Mouse (Mus musculus): ENCODE measurements around the gene Entpd5. TPM values are rescaled to one million over a fixed set of nuclear protein-coding genes. Genes with fewer than 3 reads are reported as not detected.
A peak's percentile ranks its signal among the peaks of the same experiment; 100 is the strongest.
"Not testable (repeated sequence)": the region's sequence is repeated elsewhere in the genome, so short reads cannot be mapped to it uniquely, and the experiment has no call there.

The Entpd5 gene
- polyA plus RNA-seq, 1 experiment = 13.7 TPM

DNA sequence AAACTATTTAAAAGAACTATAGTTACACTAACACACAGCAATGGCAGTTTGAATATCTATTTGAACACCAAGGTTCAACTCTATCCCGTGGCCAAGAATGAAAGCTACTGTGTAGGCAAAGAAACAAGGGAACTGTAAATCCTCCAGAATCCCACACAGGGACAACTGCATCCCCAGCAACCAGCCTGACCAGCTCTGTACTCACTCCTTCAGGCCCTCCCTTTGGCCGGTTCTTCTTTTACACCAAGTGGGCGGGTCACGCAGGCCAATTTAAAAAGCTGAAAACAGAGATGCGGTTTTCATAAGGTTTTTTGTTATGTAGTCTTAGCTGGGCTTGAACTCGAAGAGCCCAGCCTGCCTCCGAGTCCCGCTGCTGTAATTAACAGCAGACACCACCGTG is 9.7 kb downstream of the Entpd5 start:
- DNase-seq (ENCODE audit: low read depth) = no peak

DNA sequence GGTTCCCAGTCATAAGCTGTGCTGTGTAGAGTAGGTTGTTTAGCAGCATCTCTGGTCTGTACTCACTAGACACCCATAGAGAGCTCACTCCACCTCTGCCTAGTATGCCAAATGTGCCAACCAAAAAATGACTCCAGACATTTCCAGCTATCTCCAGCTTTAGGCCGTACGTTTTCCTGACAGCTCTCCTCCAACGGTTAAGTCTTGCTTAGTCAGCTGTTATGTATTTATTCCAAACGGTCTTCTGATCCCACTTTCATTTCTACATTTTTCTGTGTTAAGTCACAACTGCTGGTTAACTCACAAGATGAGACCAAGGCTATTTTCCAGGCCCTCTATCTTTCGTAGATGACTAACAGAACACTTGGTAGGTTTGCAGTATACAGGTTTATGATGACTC is 10.2 kb downstream of the Entpd5 start:
- DNase-seq (ENCODE audit: low read depth) = no peak

DNA sequence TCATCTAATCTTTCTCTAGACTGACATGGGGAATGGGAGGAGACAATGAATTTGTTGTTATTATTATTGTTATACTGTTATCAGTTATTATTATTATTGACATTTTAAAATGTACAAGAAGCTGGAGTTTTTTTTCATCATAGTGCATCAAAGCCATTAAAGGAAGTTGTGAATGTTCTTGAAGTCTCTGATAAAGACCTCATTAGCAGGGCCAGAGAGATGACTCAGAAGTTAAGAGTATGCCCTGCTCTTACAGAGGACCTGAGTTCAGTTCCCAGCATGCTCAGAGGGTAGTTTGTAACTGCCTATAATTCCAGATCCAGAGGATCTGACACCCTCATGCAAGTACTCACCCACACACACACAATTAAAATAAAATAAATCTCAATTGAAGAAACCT is 11.1 kb downstream of the Entpd5 start:
- DNase-seq (ENCODE audit: low read depth) = no peak

DNA sequence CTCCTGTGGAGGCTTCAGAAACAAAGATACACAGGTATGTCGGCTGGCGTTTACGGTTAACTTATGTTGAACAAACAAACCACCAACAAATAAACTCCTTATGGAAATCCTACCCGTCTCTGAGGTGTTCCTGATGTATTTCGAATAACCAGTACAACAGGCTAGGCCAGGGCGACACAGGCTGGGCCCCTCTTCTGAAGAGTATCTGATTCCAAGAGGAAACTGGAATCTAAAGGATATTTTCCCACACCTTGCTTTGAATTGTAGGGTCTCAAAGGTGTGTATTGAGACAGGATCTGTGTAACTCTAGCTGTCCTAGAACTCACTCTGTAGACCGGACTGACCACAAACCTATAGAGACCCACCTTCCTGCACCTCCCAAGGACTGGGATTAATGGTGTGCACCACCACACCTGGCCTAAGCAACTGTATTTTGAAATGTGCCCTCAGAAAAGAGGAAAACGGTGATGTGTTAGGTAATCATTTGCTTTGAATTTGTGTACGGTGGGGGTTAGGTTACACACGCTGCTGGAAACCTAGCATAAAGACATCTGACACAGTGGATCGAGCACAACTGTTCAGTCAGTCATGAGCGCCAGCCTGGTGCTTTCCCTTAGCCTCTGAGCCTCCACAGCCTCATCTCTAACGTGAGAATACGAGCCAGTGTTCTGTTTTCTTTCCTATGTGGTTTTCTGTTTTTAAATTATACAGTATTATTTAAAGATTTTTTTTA is 11.7 kb downstream of the Entpd5 start:
- DNase-seq (ENCODE audit: low read depth) = no peak

DNA sequence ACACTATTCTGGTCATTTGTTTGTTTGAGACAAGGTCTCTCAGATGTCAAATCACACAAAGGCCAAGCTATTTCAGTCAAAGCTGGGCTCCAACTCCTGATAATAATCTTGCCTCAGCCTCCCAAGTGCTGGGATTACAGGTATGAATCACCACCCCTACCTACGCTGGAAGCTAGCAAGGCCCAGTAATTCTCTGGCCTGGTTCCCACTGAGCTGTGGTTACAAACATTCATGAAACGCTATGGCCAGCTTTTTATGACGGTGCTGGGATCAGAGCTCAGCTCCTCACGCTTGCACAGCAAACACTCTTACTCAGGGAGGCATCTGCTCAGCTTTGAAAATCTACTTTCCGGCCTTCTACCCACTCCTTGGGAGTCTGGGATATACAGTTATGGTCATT is 15.0 kb downstream of the Entpd5 start:
- DNase-seq (ENCODE audit: low read depth) = no peak

DNA sequence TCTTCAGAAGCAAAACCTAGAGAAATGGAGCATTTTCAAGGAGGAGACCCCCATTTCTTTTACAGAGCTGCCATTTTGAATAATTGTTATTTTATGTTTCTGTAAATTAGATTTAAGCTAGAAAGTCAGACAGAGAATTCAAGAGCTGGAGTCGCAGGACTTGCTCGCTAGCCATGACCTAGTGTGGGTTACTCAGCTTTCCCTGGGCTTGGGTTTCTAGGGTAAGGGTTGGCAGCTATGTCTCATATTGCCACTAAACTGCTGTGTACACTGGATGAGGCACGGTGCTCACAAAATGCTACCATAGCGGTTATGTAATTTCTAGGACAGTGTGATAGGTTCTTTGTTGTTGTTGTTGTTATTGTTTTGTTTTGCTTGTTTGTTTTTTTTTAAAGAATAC is 16.1 kb downstream of the Entpd5 start:
- DNase-seq (ENCODE audit: low read depth) = no peak

DNA sequence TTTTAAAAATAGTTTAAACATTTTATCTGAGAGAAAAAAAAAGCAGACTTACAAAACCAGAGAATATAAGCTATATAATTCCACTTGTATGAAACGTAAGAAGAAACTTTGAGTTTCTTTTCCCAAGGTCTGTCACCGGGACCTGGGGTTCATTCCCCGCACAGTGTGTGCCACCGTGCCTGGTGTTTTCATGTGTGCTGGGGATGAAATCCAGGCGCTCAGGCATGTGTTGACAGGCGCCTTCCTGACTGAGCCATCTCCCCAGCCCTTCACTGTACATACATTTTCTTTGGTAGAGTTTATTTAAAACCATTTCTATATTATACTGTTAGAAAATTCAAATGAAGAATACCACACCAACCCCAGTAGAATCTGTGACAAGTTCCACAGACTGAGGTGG is 18.5 kb downstream of the Entpd5 start:
- DNase-seq (ENCODE audit: low read depth) = no peak

DNA sequence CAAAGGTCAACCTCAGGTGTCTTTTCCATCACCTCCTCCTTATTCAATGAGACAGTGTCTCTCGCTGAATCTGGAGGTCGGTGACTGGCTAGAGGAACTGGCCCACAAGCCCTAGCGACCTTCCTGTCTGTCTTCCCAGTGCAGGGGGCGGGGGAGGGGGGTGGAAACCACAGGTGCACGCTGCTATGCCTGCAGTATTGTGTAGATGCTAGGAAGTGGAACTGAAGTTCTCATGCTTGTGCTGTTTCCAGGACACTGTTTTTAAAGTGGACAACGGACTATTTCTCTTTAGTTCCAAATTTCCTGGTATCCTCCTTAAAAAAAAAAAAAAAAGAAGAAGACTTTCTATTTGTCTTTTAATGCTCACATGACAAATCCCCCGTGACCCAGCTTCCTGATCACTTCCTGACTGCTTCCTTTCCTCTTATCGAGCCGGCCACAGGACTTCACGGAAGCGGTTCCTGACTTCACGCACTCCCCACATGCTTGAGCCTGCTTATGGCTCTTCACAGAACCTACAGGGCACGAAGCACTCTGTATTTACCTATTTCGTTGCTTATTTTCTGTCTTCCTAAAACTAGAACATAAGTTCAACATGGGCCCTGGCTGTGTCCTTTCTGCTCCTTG is 19.9 kb downstream of the Entpd5 start:
- no peak for DNase-seq (ENCODE audit: low read depth)

DNA sequence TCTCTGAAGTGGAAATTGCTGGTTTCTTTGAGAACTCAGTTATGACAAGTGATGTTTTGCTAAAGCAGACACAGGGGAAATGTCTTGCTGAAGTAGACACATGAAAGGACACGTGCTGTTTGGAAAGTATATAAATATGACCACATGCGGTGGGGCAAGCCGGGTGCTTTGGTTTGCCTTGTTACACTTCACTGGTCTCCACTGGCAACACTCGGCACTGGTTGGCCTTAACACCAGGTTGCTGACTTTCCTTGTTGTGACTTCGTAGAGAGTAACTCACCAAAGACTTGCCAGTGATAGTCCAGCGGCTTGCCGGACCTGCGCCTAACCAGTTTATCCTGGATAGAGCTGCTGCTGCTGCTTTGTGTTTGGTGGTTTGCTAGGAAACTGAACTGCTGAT is 20.7 kb downstream of the Entpd5 start:
- no peak for DNase-seq (ENCODE audit: low read depth)

DNA sequence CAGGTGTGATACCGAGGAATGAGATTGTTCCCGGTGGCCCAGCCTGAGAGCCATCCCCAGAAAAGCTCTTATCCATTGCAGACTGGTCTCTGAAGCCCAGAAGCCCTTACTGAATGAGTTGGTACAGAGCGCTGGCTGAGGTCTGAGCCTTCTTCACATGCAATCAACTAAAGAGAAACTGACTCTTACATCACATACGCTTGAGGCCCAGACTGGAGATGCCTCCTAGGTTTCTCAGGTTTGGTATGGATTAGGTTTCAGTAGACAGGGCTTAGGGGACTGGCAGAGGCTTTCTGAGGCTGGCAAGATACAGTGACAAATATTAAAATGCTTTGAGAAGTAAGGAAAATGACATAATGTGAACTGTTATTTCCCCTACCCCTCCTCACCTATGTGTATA is 23.4 kb downstream of the Entpd5 start:
- DNase-seq (ENCODE audit: low read depth) = no peak

DNA sequence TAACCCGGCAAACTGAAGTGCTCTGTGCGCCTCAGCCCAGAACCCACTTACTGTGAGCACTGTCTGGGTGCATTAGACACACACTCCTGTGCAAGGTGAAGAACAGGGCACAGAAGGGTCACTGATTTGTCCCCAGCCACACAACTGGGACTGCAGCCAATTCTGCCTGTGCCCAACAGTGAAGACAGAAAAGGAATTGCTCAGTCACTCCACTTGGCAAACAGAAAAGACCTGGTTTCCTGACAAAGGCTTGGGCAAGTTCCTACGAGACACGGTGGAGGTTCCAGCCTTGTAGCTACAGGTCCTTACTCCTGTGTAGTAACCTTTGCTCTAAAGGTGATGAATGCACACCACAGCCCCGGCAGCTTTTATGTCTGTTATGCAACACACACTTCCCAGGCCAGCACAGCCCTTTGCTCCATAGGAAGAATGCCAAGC is 24.2 kb downstream of the Entpd5 start:
- peak; percentile 99 for DNase-seq (ENCODE audit: low read depth)

DNA sequence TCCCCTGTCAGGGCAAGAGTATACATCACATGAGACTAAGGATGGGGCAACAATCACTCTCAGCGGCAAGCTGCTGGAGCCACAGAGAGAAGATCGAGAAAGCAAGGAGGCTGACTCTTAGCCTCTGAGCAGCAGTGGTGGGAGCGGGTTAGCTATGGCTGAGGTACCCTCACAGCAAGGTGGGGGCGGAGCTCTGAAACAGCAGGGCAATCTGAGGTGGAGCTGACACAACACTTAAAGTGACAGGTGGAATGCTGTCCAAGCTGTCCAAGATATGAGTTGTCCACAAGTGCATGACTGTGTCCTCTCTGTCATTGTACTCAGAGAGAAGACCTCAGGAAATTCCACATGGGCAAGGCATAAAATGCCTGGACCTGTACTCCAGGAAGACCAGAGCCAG is 26.5 kb downstream of the Entpd5 start:
- no peak for DNase-seq (ENCODE audit: low read depth)

DNA sequence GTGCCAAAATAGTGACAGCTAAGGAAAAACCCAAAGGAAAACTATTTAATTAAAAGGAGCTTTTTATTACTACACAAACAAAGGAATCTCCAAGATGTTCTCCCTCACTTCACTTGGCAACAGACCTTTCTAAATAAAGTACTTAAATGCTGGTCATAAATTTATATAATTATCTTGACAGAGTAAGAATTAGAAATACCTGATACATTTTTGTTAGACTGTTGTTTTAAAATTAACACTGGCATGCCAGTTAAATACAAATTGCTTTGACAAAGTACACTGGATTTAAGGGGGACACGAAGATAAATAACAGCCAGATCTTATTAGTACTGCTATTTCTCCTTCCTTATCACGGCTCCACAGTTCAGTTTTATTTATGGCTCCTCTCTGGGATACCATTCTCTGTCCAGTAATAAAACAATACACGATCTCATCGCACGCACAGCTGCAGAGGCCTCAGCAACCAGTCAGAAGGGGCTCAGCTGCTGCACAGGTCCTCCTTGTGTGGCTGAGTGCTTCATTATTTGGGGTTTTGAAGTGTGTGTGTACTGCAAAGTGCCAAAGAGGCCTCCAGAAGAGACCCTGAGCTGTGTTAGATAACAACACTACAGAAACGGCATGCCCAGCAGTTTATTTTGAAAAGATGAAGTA is 34.9 kb downstream of the Entpd5 start:
- DNase-seq (ENCODE audit: low read depth) = no peak

DNA sequence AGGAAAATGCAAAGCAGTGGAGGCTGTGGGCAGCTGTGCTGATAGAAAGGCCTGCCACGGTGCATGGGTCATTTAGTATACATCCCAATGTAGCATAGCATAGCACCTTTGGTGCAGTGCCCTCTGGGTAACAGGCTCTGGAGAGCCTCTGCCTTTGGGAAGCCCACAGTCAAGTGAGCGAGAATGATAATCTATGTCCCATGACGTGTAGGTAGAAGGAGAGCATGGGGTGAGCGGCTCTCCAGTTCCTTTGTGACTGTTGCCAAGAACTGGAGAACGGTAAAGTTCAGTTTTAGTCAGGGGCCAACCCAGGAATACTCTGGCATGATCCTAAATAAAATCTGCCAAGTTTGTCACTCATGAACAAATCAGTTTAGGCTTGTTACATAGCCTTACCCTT is 37.2 kb downstream of the Entpd5 start:
- no peak for DNase-seq (ENCODE audit: low read depth)

DNA sequence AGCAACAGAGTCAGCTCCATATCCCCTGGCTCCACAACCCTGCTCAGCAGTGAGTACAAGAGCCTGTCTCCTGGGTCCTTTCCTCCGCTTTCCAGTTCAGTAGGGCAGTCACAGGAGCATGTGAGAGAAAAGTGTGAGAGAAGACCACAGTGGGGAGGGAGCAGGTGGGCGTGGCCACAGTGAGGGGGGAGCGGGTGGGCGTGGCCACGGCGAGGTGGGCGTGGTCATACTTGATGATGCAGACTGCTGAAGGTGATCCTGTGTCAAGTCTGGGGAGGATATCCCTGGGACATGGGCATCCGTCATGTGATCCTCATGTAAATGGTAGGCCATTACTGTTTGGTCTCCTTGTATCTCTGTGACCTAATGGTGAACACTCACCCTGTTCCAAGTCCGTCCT is 41.9 kb downstream of the Entpd5 start:
- DNase-seq (ENCODE audit: low read depth) = no peak

DNA sequence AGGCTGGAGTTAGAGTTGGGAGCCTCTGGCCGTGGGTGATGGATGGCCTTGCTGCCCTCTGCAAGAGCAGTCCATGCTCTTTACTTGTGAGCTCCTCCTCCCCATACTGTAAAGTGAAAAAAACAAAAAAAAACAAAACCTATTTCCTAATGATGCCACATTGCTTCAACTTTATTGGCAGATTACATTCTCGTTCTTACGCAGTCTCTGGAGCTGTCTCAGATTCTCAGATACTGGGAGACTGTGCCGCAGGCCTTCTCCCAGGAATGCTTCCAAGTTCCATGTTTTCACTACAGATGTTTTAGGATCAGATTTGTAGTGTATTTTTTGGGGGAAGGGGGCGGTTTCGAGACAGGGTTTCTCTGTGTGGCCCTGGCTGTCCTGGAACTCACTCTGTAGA is 43.7 kb downstream of the Entpd5 start:
- peak; percentile 93 for DNase-seq (ENCODE audit: low read depth)

DNA sequence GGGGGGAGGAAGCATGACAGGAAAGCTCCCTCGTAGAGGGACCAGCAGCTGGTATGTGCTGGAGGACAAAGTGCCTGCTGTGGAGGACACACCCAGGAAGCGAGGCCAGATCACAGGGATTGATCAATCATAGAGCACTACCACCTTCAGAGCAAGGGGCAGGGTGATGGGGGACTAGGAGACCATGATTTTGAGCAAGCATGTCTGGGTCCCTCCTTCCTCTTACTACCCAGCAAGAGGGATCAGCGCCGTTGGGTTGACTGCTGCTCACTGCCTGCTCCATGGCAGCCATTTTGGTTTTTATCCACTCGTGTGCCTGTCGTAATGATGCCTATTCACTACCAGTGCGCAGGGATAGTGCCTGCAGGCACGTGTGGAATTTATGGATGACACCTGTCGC is 44.5 kb downstream of the Entpd5 start:
- DNase-seq (ENCODE audit: low read depth) = no peak

DNA sequence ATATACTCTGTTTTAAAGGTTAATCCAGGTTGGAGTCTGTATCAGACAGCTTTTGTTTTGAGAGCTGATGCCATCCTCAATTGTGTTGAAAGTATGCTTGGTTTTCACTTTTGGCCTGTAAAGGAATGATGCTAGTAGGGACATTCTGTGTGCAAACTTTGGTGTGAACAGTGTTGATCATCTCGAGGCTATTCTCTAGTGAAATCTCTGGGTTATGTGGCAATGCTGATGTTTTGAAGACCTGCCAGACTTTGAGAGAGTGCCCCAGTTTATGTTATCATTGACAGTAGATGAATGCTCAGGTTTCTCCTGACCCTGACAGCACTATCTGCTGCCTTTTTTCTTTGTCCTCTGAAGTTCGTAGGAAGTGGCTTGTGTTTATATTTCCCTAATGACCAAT is 46.0 kb downstream of the Entpd5 start:
- DNase-seq (ENCODE audit: low read depth) = peak; percentile 90

DNA sequence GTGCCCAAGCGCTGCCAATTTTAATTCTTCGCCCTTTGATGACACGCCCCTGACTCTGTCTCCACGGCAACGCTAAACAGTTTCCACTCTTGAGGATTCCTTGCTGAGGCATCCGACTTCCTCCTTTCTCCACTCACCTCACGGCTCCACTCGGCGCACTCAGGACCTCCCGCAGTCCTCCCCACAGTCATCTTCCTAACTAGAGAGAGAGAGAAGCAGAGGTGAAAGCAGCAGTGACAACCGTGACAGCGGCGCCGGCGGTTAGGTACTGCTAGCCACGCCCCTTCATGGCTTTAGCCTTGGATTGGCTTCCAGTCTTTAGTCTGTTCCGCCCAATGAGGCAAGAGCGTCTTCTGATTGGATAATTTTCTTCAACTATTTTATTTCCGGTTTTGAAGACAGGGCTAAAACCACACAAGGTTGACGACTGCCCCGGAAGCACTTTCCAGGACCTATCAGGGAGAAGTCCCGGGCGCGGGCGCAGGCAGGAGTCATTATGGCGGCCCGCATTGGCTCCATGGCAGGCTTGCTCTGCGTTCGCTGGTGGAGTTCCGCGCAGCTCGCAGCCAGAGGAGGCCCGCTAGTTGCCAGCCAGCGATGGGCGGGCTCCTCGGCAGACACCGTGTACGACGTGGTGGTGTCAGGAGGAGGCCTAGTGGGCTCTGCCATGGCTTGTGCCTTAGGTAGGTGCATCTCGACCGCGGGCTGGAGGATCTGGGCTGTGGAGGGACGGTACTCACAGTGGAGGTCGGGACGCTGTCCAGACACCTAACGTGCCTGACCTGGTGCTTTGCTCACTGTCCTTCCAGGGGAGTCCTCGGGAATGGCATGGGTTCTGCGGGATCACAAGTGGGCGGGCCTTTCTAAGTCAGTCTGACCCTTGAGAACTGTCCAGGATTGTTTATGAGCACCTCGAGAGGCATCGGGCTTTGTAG is 47.0 kb downstream of the Entpd5 start, which contains the start of the genes Coq6 and Fam161b:
Gene Coq6, plus strand, starts transcription at position 103 of the 935 bp plus-strand sequence.
Gene Fam161b, minus strand, starts transcription at position 279 of the 935 bp plus-strand sequence.
- DNase-seq (ENCODE audit: low read depth) = peak; percentile 86

DNA sequence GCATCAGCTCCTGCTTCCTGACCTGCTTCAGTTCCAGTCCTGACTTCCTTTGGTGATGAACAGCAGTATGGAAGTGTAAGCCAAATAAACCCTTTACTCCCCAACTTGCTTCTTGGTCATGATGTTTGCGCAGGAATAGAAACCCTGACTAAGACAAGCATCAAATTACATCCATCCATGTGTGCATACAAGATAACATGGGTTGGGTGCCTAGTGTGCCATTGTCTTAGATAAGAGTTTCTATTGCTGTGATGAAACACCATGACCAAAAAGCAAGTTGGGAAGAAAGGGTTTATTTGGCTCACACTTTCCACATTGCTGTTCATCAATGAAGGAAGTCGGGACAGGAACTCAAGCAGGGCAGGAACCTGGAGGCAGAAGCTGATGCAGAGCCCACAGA is 50.1 kb downstream of the Entpd5 start:
- not testable (repeated sequence) for DNase-seq (ENCODE audit: low read depth)

DNA sequence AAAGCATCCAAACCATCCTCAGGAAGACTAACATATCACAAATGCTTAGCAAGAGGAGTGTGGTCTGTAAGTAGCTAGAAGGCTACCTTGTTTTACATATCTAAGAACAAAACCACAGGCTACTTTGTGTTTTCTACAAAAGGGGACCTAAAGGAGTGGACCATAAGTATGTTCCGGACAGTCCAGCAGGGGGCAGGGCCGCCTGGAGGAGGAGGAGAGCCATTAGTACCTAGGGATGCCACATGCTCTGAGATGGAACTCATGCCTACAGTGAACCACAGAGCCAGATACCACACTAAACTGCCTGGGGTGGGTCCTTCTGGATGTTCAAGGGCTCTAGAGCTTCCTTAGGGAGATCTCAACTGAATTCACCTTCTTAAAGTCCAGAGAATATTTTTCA is 61.6 kb downstream of the Entpd5 start:
- no peak for DNase-seq (ENCODE audit: low read depth)

Measured in gonadal fat pad, adult 2 months (tissue).